Mouse (Mus musculus) gonadal fat pad, adult 2 months (tissue): ENCODE measurements around the gene Mpst. TPM values are rescaled to one million over a fixed set of nuclear protein-coding genes. Genes with fewer than 3 reads are reported as not detected.

Experiments
- polyA plus RNA-seq: library from polyadenylated mRNA; depleted of rRNA; stranded (reverse); fragments of >200 nt; gene quantifications from 2 replicates; pipeline ENCODE4 v1.2.3, GENCODE M21; 2012; rRNA removed

Mpst gene
- polyA plus RNA-seq, 1 experiment, result 120 TPM

Other genes with a start within 250 kb of the Mpst start
- 36.6 and 40.8 TPM in 2 replicates for gene Ift27, start 232.3 kb upstream of the Mpst start, polyA plus RNA-seq
- 1.4 TPM in 1 of 2 replicates, not detected in the other for gene Pvalb, start 200.0 kb upstream of the Mpst start, polyA plus RNA-seq
- 8.3 and 9.8 TPM in 2 replicates for gene Ncf4, start 161.6 kb upstream of the Mpst start, polyA plus RNA-seq
- 5.7 and 6.2 TPM in 2 replicates for gene Csf2rb2, start 100.7 kb upstream of the Mpst start, polyA plus RNA-seq
- 13.0 and 16.0 TPM in 2 replicates for gene Csf2rb, start 80.7 kb upstream of the Mpst start, polyA plus RNA-seq
- gene Tex33, start 10.5 kb upstream of the Mpst start, polyA plus RNA-seq, result 1.1 and 2.6 TPM in 2 replicates
- gene Tst, start 509 bp upstream of the Mpst start, polyA plus RNA-seq, result 44.2 and 72.1 TPM in 2 replicates
- gene Kctd17, start 22.1 kb downstream of the Mpst start, polyA plus RNA-seq, result 205 and 251 TPM in 2 replicates
- gene Tmprss6, start 62.2 kb downstream of the Mpst start, polyA plus RNA-seq, result 0.61 and 0.84 TPM in 2 replicates
- gene Il2rb, start 88.9 kb downstream of the Mpst start, polyA plus RNA-seq, result 3.1 and 4.0 TPM in 2 replicates
- gene C1qtnf6, start 125.0 kb downstream of the Mpst start, polyA plus RNA-seq, result 35.3 and 40.4 TPM in 2 replicates
- 0.03 TPM in 1 of 2 replicates, not detected in the other for gene Sstr3, start 138.3 kb downstream of the Mpst start, polyA plus RNA-seq
- gene Rac2, start 166.4 kb downstream of the Mpst start, polyA plus RNA-seq, result 24.7 and 25.5 TPM in 2 replicates
- gene Cyth4, start 190.6 kb downstream of the Mpst start, polyA plus RNA-seq, result 25.4 and 32.0 TPM in 2 replicates